Mouse (Mus musculus) induced T-regulatory cell, adult 2 months (primary cell): ENCODE measurements at regions not wholly inside any gene's neighbourhood (a gene's known extent, or its start where the extent isn't known, plus 50 kb on each side); places are given as distances from the start of the nearest gene placed in this dataset.

Experiments used
- DNase-seq: peaks from one replicate; pipeline ENCODE4 v3.0.0-alpha.2; 2012; ENCODE audit warnings: low read depth

DNA sequence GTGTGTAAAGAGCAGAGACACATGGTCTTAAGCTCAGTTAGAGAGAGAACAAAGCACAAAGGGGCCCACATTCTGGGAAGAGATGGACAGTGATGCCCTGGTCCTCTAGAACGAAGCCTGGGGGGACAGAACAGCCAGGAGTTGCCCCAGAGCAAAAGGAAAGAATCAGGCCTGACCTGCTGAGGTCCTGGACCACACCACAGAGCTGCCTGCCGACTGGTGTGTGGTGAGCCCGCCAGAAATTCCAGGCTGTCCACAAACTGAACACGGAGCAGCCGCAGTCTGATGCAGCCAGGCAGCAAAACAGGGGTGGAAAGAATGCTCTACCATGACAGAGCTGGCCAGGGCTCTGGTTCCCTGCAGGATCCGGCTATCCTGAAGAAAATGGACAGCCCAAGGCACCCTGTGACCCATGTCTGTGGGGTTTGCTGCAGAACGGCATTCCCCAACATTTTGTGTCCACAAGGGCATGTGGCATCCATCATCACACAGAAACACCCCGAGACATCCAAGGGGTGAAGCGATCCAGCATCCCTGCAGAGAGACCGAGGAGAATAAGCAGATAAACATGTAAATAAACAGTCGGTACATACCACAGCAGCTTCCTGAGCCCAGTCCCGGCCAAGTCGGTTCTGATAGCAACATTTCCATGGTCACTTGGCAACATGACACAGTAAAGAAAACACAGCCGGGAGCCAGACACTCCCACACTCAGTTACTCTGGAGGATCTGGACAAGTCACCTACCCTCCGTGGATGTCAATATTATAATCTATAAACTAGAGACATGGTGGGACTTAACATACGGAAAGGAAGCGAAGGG is 65.3 kb upstream of the Pomp start:
- no peak for DNase-seq

DNA sequence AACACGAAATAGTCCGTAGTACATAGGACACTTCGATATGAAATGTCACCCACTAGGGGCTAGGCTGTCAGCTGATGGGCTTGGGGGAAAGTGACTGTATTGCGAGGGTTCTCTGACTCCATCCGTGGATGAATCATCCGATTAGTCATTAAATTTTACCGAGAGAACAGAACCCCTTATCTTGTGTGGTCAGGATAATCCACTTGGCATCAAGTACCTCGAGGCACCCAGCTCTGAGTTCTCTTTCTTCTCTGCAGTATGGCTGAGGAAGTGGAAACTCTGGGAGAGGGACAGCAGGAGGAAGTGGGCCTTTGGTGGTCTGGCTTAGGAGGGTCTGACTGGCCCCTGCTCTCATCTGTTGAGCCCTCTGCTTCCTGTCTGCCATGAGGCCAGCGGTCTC is 67.2 kb upstream of the Pomp start:
- DNase-seq = no peak

- no peak for DNase-seq
These were observed 66.8 kb upstream of the Flt1 start for GRCm38 (mm10) chr5:147792638-147793037.

DNA sequence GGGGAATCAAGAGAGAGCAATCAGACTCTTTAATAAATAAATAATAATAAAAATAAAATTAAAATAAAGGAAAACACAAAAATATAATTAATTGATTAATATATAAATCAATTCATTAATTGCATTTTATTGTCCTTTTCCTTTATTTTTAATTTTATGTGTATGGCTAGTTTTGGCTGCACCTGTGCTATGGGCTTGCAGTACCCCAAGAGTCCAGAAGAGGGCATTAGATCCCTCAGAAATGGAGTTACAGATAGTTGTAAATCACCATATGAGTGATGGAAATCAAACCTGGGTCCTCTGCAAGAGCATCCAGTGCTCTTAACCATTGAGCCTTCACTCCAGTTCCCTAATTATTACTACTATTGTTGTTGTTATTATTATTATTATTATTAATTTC is 65.3 kb upstream of the Flt1 start:
- DNase-seq = peak; percentile 3

DNA sequence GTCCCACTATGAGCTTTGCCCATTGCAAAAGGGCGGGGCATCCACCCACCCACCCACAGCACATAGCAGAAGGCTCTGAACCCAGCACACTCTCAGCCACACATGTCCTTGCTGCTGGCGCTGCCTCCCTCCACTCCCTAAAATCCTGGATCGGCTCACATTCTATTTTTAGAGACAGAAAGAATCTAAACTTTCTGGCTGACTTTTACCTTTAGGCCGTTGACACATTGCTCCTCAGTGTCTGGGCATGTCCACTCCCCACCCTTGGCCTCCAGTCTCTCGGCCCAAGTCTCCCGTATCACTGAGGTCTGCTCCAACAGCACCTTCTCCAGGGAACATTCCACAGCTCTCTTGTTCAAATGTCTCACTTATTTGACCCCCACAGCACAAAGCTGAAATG is 62.7 kb upstream of the Flt1 start:
- no peak for DNase-seq

DNA sequence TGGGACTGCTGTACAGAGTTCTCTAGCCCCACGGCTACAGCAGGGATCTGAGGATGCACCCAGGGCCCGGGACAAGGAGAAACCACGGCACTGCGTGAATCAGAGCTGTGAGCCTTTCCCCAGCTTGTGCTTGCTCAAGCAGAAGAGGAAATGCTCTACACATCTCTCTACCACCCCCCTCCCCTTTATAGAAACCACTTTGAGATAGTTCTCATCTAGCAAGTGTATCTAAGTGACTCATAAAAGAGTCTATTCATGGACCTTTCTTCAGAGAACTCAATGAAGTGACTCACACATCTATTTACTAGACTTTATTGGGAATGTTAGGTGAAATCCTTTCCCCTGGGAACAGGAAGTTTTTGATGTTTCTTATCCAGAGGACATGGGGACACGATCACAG is 61.0 kb upstream of the Flt1 start:
- no peak for DNase-seq

- no peak for DNase-seq
These were observed 58.3 kb upstream of the Flt1 start for GRCm38 (mm10) chr5:147784159-147784558.

- no peak for DNase-seq
These were observed 57.7 kb upstream of the Flt1 start for GRCm38 (mm10) chr5:147783476-147783875.

DNA sequence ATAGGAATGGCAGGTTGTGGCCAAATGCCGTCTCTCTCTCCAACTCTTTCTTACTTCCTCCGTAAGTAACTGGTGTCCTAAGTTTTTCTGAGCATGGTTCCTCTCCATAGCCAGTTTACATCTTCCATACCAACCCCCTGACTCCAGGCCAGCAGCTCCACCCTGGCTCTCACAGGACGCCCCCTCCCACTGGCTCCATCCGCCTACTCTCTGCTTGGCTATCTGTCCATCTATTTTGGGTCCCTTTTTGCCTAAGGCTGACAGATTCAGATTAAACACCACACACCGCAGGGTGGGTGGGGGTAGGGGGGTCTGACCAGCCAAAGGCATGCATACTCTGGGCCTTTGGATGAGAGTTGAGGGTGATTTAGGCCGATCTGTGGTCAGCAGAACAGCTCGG is 57.0 kb upstream of the Flt1 start:
- DNase-seq = no peak

- DNase-seq = no peak
These were observed 56.5 kb upstream of the Flt1 start for GRCm38 (mm10) chr5:147782241-147782681.

DNA sequence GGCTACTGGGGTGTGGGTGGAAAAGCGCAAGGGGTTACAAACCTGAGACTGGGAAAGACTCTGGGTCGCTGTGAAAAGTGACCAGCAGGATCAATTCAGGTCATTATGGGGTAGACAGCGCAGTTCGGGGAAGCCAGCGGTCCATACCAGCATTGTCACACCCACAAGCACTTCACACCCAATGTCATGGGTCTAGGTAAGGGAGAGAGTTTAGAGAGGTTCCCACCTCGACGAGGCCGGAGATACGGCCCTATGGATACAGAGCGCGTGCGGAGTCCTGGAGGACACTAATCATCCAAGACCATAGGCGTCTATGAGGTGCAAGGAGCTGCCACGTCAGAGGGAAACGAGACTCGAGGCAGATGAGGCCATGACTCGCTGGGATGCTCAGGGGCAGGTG is 55.4 kb upstream of the Flt1 start:
- DNase-seq = no peak

DNA sequence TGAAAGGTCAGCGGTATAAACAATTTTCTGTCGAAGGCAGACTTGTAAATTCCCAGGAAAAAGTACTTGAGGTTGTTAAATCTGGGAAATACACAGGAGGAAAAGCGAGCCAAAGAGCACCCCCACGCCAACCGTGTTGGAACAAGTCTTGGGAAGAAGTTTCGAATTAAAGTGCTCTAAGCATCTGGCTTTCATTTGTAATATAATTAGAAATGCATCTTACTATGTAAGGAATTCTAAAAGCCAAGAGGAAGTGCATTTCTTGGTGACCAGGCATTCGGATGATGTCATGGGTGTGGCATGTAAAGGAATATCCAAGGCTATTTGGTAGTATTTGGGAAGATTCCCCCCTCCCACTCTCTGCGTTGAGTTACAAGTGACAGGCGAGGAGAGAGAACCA is 52.7 kb upstream of the Flt1 start:
- DNase-seq = no peak
